Mouse (Mus musculus) frontal cortex, postnatal 25 days (tissue): ENCODE data around the gene Amotl1.
"Not testable (repeated sequence)": the region's sequence is repeated elsewhere in the genome, so short reads cannot be mapped to it uniquely, and the experiment has no call there.

Source experiments
- DNase-seq, 2 experiments: peaks; one replicate each; pipeline ENCODE4 v3.0.0; 2022; ENCODE audit warnings: low spot score in 2 of 2

The Amotl1 gene

GRCm38 (mm10) chr9:14604363-14604762 is 40.5 kb downstream of the Amotl1 start:
- DNase-seq, result no peak

DNA sequence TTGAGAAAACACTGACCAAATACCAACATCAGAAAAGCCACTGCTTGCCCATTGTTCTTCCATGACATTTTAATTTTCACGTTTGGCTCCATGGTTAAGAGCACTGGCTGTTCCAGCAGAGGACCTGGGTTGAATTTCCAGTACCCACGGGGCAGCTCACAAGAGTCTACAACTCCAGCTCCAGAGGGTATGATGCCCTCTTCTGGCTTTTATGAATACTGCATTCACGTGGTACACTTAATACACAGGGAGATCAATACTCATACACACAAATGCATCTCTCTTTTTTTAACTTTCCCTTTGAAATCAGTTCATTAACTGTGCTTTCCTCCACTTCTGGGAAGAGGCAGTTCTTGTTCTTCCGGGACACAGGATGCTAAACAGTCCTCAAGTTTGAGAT is 41.4 kb downstream of the Amotl1 start:
- DNase-seq, result no peak

DNA sequence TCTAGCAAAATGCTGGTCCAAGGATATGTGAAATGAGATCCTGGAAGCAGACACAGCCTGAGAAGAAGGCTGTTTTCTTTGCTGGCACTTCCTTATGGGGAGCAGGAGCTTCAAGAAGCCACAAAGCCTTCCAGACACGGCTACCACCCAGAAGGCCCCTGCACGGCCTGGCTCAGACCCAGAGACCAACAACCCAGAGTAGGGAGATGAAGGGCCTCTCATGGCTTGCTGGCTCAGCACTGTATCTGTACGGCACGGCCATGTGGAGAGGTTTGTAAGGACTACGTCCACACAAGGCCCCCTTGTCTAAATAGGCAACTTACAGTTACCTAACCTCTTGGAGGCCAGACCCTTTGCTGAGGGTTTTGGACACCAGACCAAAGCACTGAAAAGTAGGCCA is 45.1 kb downstream of the Amotl1 start:
- DNase-seq, result no peak

DNA sequence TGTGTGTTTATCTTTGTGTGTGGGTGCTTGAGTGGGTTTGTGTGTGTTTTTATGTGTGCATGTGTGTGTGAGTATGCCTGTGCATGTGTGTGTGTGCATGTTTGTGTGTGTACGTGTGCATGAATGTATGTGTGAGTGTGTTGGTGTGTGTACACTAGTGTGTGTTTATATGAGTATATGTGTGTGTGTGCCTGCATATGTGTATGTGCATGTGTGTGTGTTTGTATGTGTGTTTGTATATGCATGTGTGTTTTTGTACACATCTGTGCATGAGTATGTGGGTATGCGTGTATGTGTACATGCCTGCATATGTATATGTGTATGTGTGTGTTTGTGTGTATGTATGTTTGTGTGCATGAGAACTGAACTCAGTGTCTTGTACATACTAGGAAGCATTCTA is 46.7 kb downstream of the Amotl1 start:
- no peak for DNase-seq

- no peak for DNase-seq
Measured at GRCm38 (mm10) chr9:14597429-14597828, 47.4 kb downstream of the Amotl1 start.

GRCm38 (mm10) chr9:14596858-14597257 is 48.0 kb downstream of the Amotl1 start:
- no peak for DNase-seq

DNA sequence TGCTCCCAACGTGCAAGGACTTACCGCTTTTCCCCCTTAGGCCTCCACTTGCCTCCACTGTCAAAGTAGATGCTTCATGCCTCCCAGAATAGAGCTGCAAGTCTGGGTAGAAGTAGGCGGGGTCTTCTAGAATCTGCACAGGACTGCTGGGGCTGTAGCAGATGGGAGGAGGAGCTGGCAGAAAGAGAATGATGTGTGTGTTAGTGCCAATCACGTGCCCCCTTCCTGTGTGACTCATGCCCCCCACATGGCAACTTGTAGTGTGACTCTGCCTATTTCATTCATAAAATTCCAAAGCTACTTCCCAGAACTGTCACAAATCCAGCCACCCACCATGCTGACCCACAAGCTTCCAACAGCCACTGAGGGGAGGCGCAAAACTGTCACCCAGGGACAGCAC is 48.4 kb downstream of the Amotl1 start:
- DNase-seq, result peak; percentile 29 to 50

GRCm38 (mm10) chr9:14595893-14596292 is 49.0 kb downstream of the Amotl1 start:
- no peak for DNase-seq

- DNase-seq, result no peak
Measured at GRCm38 (mm10) chr9:14593880-14594279, 51.0 kb downstream of the Amotl1 start.

GRCm38 (mm10) chr9:14590666-14591065 is 54.2 kb downstream of the Amotl1 start:
- no peak for DNase-seq

DNA sequence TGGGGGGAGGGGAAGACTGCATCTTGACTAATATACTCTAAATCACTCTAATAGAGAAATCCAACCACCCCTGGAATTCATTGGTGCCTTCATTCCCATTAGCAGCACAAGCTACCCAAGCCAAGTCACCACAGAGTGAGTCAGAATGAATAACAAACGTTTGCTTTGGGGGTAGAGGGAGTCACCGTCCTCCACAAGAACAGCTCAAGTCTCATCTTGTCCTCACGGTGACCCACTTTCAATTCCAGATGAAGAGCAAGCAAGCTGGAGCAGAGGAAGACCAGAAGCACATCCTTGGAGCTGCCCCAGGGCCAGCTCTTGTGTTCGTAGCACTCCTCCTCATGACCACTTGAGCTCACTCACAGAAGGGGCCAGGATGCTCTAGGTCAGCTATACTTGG is 56.2 kb downstream of the Amotl1 start:
- no peak for DNase-seq

GRCm38 (mm10) chr9:14585702-14586101 is 59.2 kb downstream of the Amotl1 start:
- no peak for DNase-seq

GRCm38 (mm10) chr9:14578960-14579359 is 65.9 kb downstream of the Amotl1 start:
- no peak for DNase-seq

DNA sequence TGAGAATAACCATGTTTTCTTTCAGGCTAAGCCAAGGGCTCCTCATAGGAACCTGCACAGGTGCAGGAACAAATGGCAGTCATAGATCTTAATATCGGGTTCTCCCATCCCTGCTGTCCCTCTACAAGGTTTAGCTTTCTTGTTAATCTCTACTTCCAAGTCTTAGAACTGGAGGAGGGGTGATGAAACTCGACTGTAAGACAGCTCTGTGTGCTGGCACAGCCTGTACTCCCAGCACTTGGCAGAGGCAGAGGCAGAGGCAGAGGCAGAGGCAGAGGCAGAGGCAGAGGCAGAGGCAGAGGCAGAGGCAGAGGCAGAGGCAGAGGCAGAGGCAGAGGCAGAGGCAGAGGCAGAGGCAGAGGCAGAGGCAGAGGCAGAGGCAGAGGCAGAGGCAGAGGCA is 68.5 kb downstream of the Amotl1 start:
- not testable (repeated sequence) for DNase-seq

- no peak for DNase-seq
Measured at GRCm38 (mm10) chr9:14574760-14575399, 70.0 kb downstream of the Amotl1 start.

DNA sequence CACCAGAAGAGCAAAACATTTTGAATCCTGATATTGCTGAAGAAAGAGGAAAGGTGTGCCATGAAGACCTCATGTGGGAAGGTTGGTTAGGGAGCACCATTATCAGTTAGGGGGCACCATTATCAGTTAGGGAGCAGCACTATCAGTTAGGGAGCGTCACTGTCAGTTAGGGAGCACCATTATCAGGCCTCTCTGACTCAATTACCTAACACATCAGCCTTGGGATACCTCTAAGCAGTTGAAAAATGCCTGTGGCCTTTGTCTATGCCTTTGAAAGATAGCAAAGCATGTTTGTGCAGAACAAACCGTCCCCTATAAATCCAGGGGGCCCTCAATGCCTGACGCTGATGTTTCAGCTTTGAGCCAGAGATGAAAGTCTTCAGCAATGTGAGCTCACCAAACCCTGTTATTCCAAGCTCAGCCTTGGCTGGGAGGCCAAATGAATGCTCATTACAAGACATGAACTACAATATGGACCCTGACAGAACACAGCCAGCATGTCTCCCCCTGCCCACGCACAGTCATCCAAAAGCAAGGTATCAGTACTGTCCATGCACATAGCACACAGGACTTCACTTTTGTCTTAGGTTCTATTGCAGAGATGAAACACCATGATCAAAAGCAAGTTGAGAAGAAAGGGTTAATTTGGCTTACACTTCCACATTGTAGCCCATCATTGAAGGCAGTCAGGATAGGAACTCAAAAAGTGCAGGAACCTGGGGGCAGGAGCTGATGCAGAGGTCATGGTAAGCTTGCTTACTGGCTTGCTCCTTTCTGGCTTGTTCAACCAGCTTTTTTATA is 75.5 kb downstream of the Amotl1 start:
- no peak for DNase-seq

DNA sequence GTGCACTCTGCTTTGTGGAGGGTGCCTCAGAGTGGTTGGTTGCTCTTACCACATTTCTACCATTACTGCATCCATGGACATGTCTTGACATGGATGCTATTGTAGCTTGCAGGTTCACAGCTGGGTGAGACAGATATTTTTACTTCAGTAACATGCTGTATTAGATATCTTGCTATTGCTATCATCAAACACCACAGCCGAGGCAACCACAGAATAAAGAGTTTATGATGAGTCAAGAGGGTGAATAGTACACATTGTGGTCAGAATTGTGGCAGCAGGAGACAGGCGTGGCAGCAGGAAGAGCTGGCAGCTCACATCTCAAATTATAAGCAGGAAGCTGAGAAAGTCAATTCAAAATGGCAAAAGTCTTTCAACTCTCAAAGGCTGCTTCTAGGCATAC is 76.4 kb downstream of the Amotl1 start:
- no peak for DNase-seq

- no peak for DNase-seq
Measured at GRCm38 (mm10) chr9:14564486-14564885, 80.4 kb downstream of the Amotl1 start.

DNA sequence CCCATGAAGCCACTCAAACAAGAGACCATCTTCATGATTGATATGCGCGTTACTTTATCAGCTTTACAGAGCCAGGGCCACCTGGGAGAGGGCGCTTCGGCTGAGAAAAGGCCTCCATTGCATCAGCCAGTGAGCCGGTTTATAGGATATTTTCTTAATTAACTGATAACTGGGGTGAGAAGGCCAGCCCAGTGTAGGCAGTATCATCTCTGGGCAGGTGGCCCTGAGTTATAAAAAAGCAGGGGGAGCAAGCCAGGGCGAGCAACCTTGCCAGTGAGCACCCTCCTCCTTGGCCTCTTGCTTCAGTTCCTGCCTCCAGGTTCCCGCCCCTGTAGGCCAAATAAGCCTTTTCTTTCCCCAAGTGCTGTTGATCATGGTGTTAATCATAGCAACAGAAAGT is 81.5 kb downstream of the Amotl1 start:
- no peak for DNase-seq

DNA sequence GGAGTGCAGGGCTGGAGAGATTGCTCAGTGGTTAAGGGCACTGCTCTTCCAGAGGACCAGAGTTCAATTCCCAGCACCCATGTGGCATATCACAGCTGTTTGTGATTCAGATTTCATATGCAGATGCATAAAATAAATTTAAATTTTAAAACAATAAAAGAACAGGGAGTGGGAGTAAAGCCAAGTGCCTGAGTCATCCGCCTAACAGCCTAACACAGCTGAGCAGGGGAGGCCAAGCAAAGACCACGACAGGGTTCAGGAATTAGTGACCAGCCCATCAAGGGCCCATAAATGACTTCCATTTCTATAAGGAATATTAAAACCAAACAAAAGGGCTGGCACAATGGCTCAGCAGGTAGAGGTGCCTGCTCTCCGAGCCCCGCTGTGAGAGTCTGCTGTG is 84.3 kb downstream of the Amotl1 start:
- DNase-seq, result no peak

DNA sequence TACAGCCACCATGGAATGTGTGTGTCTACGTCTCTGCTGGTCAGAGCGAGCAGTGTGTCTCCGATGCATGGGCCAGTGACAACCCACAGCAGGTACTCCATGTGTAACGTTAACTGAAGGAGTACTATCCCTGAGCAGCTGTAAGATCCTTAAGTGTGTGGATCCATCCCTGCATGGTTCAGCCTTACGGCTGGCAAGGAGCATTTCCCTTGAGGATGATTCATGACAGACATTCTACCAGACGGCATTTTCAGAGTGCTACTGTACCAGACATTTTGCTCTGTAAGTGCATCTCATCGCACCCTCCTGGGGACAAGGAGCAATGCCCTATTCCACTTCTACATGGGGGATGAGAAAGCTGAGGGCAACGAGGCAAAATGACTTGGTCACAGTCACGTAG is 84.9 kb downstream of the Amotl1 start:
- DNase-seq, result no peak

- DNase-seq, result peak in 1 of 2 experiments; percentile 40
Measured at GRCm38 (mm10) chr9:14559430-14559829, 85.4 kb downstream of the Amotl1 start.

GRCm38 (mm10) chr9:14558332-14558731 is 86.5 kb downstream of the Amotl1 start:
- DNase-seq, result no peak
